Mouse (Mus musculus): ENCODE results near the gene Rec114.

Gene Rec114

GRCm38 (mm10) chr9:58716886-58717285 lies 26.9 kb downstream of the Rec114 start:
- DNase-seq (ENCODE audit: low spot score) = no peak

- no peak for DNase-seq (ENCODE audit: low spot score)
These were observed 33.1 kb downstream of the Rec114 start for GRCm38 (mm10) chr9:58710642-58711041.

DNA sequence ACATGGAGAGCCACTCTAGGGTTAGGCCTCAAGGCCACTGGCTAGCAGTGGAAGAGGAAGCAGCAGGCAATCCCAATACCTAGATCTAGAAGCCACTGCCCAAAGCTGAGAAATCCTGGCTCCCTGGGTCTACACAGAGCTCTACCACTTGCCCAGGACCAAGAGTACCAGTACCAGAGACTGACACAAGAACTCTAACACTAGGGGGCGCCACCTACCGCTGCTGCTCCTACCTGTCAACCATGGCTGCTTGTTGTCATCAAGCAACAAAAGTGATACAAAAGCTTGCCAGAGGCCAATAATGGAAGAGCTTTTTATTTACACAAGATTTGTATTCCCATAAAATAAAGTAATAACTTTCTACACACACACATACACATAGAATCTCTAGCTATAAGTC lies 33.8 kb downstream of the Rec114 start:
- DNase-seq (ENCODE audit: low spot score) = peak; percentile 90

GRCm38 (mm10) chr9:58707796-58708195 lies 36.0 kb downstream of the Rec114 start:
- DNase-seq (ENCODE audit: low spot score) = no peak

- DNase-seq (ENCODE audit: low spot score) = no peak
These were observed 37.7 kb downstream of the Rec114 start for GRCm38 (mm10) chr9:58706024-58706423.

- no peak for DNase-seq (ENCODE audit: low spot score)
These were observed 40.0 kb downstream of the Rec114 start for GRCm38 (mm10) chr9:58703766-58704165.

DNA sequence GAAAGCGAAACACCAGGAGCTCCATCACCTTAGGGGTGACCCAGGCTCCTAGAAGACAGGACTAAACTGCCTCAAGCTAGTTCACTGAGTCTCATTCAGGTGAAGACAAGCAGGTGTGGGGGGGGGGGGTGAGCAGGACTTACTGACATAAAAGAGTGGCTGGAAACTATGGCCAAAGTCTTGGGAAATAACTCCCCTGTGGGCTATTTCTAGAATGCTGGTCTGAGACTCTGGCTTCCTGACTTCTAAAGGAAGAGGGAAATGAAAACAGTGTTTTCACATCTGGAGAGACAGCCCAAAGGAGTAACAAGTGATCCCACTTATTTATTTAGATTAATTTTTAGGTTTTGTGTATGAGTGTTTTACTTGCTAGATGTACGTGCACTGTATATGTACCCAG lies 42.0 kb downstream of the Rec114 start:
- DNase-seq (ENCODE audit: low spot score) = no peak

DNA sequence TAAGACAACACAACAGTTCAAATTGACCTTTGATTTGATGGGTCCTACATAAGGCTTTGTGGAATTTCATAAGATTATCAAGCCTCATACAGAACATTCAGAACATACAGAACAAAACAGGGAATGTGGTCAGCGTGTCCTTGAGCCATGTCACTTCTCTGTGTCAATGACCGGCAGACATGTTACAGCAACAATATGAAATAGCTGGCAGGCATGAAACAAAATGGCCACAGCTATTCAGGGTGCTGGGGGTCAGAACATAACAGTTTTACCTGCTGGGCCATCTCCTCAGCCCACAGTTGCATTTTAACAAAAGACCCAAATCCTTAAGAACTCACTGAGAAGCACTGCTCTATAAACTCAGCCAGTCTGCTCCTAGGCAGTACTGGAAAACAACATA lies 45.3 kb downstream of the Rec114 start:
- DNase-seq (ENCODE audit: low spot score) = no peak

- DNase-seq (ENCODE audit: low spot score) = no peak
These were observed 52.3 kb downstream of the Rec114 start for GRCm38 (mm10) chr9:58691471-58691870.

- DNase-seq (ENCODE audit: low spot score) = no peak
These were observed 53.1 kb downstream of the Rec114 start for GRCm38 (mm10) chr9:58690701-58691100.

- DNase-seq (ENCODE audit: low spot score) = no peak
These were observed 55.7 kb downstream of the Rec114 start for GRCm38 (mm10) chr9:58688076-58688475.

- no peak for DNase-seq (ENCODE audit: low spot score)
These were observed 58.5 kb downstream of the Rec114 start for GRCm38 (mm10) chr9:58685290-58685689.

GRCm38 (mm10) chr9:58683372-58683771 lies 60.4 kb downstream of the Rec114 start:
- DNase-seq (ENCODE audit: low spot score) = peak; percentile 51

GRCm38 (mm10) chr9:58682106-58682505 lies 61.7 kb downstream of the Rec114 start:
- DNase-seq (ENCODE audit: low spot score) = no peak

GRCm38 (mm10) chr9:58681411-58681810 lies 62.4 kb downstream of the Rec114 start:
- DNase-seq (ENCODE audit: low spot score) = no peak

DNA sequence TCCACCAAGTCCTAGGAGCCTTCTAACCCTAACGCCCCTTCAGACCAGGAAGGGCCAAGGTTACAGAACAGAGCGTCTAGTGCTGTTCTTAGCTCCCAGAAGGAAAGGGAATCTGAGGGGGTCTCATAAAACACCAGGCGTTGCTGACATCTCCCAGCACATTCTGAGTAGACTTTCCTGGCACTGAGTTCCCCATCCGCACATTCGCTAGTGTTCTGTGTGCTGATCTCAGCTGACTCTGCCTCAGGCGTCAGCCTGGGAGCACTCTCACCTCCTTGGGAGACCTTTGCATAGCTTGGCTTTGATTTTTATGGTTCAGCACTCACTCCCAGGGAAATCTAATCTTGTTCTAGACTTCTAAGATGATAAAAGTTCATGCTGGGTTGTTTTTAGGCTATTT lies 68.4 kb downstream of the Rec114 start:
- no peak for DNase-seq (ENCODE audit: low spot score)

GRCm38 (mm10) chr9:58674736-58675135 lies 69.0 kb downstream of the Rec114 start:
- DNase-seq (ENCODE audit: low spot score) = no peak

GRCm38 (mm10) chr9:58672474-58672873 lies 71.3 kb downstream of the Rec114 start:
- DNase-seq (ENCODE audit: low spot score) = no peak

DNA sequence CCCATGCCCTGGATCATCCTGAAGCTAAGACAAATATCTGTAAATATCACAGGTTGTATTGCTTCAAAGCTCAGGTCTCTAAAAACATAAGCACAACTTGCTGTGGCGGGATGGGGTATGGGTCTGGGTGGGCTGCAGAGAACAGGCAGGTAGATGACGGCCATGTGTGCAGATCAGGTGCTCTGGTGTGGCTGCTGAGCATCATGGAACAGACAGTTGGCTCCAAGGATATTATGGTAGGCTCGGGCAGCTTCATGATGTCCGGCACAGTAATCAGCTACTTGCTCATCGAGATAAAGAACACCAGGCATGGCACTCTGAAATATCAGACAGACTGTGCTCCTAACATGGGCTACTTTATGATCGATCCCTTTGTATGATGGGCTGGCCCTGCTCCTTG lies 73.9 kb downstream of the Rec114 start:
- DNase-seq (ENCODE audit: low spot score) = no peak

- DNase-seq (ENCODE audit: low spot score) = no peak
These were observed 74.7 kb downstream of the Rec114 start for GRCm38 (mm10) chr9:58669071-58669470.

DNA sequence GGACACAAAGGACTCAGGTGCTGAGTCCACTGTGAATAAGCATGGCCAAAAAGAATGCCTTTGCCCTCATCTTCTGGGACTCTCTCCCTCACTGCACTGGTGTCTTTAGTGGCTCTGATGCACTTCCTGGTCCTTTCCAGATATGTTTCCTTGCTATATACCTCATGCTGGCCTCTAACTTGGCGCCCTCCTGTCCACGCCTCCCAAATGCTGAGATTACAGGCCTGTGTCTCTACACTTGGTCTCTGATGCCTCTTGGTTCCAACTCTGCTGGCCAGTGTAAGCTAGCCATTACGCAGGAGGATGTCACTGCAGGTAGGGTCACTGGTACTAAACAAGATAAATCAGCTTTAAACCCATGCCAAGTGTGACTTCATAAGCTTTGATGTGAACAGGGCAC lies 75.6 kb downstream of the Rec114 start:
- DNase-seq (ENCODE audit: low spot score) = no peak

- DNase-seq (ENCODE audit: low spot score) = no peak
These were observed 76.5 kb downstream of the Rec114 start for GRCm38 (mm10) chr9:58667244-58667643.

GRCm38 (mm10) chr9:58666191-58666590 lies 77.6 kb downstream of the Rec114 start:
- DNase-seq (ENCODE audit: low spot score) = no peak

DNA sequence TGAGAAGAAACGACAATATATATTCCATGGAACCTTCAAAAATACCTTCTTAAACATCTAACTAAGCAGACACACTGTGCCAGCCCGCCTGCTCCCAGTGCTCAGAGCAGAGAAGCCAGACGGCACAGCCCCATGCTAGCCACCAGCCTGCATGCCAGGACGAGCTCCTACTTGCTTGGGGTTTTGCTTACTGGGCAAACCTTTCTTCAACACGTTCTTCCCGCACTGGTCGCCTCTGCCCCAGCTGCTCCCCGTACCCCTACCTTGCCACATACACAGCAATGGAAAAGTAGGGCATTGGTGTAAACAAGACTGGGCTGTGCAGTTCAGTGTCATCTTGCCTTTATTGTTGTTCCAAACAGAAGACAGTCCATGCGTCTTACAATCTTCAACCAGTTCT lies 78.3 kb downstream of the Rec114 start:
- no peak for DNase-seq (ENCODE audit: low spot score)

DNA sequence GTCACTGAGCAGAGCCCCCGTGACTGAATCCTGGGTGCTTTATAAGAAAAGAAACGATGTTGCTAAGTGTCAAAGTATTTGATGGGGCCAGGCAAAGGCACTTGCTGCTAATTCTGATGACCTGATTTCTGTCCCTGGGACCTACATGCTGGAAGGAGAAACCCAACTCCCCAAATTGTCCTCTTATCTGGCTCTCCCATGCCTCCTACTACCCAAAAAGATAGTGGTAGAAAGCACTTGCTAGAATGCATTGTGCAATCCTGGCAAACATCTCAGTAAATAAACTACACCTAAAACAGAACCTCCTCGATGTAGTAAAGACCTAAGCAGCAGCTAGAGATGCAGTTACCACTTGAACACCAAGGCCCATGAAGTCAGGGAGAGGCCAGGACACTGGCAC lies 81.0 kb downstream of the Rec114 start:
- no peak for DNase-seq (ENCODE audit: low spot score)
